Mouse (Mus musculus) heart, postnatal 4 days (tissue): ENCODE data around the gene AC170998.1. TPM values are rescaled to one million over a fixed set of nuclear protein-coding genes. Genes with fewer than 3 reads are reported as not detected.
A peak's percentile ranks its signal among the peaks of the same experiment; 100 is the strongest.

ENCODE experiments used
- DNase-seq: peaks from one replicate; pipeline ENCODE4 v3.0.0; 2021
- total RNA-seq, 2 experiments: library from RNA; stranded (reverse); gene quantifications; 2 replicates each; pipeline ENCODE4 v1.2.3; 2021

The AC170998.1 gene
- total RNA-seq = 1 to 10 TPM; 1.1 to 1.8 TPM

DNA sequence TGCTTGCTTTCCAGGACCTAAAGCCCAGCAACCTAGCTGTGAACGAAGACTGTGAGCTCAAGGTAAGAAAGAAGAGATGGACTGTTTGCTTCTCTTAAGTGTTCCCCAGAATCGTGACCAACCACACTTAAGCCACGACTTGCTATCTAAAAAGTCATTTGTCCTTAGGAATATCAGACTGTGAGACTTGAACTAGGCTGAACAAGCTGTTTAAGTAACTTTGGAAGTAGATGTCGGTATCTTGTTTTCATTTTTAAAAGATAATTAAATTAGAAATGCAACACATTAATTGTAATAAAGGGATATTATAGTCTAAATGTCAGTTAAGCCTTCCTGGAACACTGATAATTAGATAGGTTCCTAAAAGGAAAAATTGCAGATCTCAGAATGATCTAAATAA lies at the start of gene AC170998.1:
Gene AC170998.1 (plus strand): TSS at position 301 of the 400 bp plus-strand sequence.
- DNase-seq = no peak

DNA sequence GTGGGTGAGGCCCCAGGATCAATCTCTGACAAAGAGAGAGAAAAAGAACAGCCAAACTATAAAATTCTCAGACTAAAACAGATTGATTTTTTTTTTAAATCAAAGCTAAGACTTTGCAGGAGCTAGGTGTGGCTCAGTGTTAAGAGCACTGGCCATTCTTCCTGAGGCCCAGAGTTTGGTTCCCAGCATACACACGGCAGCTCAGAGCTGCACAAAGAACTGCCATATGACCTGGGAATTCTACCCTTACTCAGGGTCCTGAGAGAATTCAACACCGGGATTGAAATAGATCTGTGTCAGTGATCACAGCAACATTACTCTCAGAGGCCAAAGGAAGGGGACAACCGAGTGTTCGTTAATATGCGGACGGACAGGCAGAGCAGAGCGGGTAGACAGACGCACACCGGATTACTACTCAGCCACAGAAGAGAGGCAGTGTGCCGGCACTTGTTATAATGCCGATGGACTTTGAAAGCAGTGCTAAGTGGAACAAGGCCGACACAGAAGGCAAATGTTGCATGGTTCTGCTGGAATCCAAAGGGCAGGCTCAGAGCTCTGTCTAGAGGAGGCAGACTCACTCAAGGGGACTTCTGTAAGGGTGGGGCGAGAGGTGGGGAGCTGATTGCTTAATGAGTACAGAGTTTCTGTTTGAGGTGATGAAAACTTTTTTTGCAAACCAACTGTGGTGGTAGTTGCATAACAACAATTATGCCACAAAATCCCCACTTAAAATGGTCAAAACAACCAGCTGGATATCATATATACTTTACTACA lies 43.4 kb upstream of the AC170998.1 start:
- DNase-seq = no peak

DNA sequence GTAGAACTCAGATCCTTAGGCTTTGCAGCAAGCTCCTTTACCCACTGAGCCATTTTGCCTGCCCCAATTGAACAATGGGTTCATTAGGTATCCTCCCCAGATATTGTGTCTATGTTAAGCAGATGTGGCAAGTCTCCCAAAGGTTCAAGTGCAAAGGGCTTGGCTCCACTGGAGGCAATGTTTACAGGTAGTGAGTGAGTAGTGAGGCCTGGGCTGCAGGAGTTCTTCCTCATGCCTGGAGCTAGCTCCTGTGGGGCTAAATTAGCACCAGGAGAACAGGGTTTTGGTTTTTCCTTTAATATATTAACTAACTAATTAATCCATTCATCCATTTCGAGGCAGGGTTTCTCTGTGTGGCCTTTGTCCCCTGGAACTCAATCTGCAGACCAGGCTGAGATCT lies 42.3 kb upstream of the AC170998.1 start:
- no peak for DNase-seq

DNA sequence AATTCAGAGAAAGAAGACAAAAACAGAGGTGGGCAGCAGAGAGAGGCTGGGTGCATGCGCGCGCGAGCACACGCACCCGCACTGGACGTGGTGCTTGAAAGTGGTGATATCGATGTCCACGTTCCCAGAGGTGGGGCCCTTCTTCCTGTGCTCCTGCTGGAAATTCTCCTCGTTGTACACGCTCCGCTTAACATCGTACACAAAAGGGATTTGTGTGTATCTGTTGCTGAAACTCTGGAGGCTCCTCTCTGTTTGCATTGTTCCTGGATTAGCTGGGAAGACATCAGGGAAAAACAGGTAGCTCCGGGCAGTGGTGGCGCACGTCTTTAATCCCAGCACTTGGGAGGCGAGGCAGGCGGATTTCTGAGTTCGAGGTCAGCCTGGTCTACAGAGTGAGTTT lies 41.3 kb upstream of the AC170998.1 start:
- DNase-seq = no peak

DNA sequence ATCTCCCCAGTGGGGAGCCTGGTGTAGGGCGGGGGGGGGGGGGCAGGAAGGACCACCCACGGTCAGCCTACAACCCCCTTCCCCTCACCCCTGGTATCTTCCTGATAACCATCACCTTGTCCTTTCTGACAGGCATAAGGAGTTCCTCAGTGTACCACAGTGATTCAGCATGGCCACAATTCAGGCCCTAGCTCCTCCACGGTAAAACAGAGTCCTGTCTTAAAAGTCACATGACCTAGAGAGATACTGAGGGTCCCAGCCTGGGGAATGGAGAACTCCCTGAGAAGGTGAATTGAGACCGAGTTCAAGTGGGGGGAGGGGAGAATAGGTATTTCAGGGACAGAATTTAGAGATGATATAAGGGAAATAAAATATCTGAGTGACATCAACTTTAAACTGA lies 38.5 kb upstream of the AC170998.1 start:
- no peak for DNase-seq

DNA sequence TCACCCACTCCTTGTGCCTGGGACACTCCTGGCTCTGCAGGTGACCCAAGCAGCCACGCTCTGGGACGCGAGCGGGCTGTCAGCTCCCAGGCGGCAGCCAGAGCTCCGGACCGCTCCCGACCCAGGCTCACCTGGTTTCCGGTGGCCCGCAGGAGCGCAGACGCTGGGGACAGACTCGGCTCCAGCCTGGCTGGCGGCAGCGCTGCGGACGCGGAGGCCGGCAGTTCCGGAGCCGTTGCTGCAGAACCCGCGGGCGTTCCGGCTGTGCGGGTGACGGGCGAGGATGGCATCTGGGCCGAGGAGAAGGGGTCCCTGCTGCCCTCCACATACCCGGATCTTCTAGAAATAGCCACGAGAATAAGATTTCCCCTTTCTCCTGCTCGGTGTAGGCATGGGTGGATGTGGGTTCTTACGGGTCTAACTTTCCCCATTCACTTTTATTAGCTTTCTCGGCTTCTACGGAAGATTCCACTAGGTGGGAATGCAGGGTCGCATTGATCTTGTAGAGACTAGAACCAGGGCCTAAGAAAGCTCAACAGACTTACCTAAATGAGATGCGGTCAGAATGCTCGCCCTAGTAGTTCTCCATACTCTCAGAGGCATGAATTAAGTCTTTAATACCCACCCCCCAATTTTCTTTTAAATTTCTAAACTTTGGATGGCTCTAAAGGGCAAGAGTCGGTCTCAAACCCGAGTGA lies 36.1 kb upstream of the AC170998.1 start, which contains the start of gene Slc26a8:
Gene Slc26a8 (minus strand): TSS at position 648 of the 698 bp plus-strand sequence.
- DNase-seq = peak; percentile 36

DNA sequence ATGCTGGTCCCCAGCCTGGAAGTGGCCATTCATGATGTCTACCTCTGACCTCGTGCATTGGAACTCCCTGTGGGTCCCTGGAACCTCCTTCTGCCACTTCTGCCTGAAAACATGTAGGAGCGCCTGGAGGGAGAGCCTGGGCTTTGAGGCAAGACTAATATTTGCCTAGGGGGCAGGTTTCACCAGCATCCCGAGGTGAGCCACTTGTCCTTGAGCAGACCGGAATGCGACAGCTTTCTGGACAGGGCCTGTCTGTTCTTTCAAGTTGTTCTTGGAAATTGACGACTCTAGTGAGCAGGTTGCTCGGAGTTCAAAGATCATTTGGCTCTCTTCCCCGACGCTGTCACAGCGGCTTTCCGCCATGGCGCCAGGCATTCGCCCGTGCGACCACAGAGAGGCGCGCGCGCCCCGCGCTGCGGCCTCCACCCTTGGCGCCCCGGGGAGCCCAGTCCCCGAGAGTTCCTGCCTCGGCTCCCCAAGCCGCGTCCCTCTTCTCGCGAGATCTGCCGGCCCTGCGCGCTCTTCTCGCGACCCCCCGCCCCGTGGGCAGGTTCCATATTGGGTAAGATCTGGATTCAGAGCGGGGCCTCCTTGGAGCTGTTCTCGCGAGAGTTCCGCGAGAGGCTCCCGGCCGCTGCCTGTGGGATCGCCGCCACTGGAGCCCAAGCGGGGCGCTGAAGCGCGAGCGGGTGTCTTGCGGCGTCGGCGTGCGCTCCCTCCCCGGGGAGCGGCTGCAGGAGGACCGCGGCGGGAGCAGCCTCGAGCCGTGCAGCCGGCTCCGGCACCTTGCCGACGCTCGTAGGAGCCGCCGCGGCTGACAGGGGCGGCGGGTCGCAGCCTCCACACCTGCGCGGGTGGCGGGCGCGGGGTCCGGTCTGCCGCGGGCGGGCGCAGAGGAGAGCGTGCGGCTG lies 34.9 kb upstream of the AC170998.1 start, which contains the start of gene Mapk14:
Gene Mapk14 (plus strand): TSS at position 554 of the 911 bp plus-strand sequence.
- DNase-seq = peak; percentile 100

DNA sequence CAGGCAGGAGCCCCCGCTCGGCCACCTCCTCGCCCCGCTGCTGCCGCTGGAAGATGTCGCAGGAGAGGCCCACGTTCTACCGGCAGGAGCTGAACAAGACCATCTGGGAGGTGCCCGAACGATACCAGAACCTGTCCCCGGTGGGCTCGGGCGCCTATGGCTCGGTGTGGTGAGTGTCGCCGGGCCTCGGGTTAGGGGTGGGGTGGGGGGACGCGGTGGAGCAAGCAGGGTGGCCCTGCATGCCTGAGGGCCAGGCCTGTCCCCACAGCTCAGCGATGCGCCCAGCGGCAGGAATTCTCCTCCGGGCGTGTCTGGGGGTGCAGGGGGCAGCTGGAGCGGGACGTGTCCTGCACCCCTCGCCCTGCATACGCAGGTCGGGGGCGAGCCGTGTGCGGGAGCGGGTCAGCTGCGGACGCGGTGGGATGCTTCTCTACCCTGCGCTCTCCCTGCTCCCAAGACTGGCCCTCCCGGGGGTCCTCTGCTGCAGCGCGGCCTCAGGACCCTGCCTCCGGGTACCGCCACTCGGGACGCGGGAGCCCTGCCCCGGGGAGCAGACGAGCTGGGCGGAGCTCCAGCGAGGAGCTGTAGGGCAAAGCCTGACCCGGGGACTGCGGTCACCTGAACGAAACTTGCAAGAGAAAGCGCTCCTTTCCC lies 34.1 kb upstream of the AC170998.1 start:
- DNase-seq = peak; percentile 67

DNA sequence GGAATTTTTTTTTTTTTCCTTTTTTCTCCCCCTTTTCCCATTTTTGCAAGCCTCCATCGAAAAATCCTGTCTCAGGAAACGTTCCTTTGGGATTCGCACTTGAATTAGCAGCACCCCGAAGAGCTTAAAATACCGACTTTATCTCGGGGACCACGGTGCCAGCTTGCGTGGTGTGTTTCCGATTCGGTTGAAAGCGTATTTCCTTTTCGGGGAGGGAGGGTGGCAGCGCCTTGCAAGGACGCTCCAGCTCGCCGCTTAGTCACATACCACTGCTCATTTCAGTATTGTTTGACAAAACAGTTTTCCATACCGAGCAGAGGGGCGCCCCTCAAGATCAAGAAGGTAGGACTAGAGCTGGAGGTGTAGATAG lies 33.6 kb upstream of the AC170998.1 start:
- DNase-seq = peak; percentile 48

DNA sequence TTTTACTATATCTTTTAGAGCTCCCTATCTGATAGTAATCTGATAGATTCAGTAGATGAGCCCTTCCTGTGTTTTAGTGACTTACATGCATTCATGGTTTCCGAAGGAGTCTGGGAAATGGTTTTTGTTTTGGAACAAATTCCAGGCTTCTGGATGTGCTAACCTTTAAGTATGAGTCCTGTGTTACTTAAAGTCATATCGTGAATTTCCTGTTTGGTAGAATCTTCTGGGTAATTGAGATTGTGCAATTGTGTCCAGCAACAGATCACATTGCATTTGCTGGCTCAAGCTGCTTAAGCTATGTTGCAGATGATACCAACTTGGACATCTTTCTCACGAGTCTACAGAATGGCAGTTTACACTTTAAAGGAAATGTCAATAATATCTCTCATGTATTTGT lies 32.8 kb upstream of the AC170998.1 start:
- no peak for DNase-seq

DNA sequence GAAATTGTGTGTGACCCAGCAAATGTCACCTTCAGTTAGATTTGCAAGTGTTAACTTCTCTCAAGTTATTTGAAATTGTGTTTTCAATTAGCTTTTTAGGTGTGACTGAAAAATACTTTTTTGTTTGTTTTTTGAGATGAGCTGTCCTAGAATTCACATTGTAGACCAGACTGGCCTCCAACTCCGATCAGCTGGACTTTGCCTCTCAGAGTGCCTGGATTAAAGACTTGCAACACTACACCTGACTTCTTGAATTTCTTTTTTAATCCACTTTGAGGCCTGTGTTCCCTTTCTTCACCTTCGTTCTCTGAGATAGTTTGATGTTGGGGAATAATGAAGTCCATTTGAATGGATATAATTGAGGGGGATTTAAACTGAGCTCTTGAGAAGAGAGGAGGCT lies 31.8 kb upstream of the AC170998.1 start:
- DNase-seq = no peak

DNA sequence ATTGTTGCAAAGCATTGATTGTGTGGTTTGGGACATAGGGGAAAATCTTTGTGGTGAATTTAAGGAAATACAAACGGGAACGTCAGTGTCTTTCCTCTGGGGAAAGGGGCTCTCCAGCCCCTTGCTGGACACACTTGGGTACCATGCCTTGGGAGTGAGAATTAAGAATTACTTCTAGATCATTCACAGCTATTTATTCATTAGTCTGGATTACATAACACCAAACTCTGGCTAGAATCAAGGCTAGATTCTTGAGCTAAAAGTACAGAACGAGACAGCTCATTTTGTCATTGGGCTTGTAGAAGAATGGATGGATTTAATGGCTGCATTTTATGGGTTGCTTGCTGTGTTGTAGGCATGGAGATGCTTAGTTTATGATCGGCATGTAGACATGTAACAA lies 31.1 kb upstream of the AC170998.1 start:
- DNase-seq = no peak

DNA sequence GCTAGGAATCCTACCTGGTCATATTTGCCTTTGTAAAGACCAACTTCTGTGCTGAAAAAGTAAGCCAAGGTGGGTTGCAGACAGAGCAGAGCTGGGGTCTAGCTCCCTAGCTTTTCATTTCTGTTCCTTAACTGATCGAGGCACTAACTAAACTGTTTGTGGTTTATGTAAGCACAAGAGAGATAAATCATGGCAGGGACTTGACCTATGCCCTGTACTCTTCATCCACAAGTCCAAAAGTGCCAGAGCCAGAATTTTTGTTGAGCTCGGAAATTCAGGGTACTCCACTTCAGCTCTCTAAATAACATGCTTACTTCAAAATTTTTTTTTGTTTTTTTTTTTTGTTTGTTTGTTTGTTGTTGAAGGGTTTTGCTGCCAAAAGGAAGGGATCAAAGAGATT lies 29.2 kb upstream of the AC170998.1 start:
- DNase-seq = no peak

DNA sequence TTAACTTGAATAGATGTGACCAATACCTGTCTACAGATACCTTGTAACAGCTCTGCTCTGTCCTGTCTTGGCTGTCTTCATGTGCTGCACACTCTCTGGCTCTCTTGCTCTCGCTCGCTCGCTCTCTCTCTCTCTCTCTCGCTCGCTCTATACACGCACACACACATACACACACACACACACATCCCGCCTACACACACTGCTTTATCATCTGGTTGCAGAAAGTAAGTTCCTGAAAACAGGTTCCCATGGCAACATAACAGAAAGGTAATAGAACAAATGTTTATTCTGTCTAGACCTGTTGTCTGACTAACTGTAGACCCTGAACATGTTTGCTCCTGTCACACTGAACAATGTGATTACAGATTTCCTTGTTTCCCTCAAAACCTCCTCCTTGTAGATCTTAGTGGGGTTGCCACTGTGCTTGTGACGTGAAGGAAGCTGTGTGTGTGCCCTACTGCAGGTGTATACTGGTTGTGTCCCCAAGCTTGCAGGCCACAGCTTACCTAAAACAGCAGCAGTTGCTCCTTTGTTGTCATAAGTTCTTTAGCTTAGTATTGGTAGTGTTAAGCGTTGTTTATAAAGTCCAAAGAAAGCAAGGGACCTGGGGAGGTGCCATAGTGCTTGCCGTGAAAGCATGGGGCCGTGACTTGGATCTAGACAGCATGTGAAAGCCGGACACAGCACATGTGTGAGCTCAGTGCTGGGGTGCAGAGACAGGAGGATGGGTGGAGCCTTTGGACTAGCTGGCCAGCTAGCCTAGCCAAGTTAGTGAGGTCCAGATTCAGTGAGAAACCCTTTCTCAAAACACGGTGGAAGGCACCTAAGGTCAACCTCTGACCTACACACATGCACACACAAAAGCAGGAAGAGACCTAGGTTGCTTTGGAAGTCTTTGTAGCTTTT lies 28.3 kb upstream of the AC170998.1 start:
- DNase-seq = no peak

DNA sequence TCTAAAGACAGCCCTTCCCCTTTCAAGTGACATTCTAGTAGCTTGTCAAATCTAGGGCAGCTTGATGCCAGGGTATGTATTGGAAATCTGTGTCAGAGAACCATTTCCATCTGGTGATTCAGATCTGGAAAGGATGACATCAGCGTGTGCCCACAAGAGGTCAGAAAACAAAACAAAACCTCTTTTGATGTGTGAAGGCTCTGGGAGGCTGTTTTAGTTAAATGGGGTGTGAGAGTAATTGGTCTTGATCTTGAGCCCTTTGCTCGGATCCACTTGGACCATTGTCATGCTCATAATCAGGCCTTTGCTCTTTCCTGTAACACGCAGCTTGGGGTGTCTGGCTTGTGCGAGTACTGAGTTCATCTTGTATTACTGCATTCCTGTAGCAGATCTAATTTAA lies 27.6 kb upstream of the AC170998.1 start:
- no peak for DNase-seq

DNA sequence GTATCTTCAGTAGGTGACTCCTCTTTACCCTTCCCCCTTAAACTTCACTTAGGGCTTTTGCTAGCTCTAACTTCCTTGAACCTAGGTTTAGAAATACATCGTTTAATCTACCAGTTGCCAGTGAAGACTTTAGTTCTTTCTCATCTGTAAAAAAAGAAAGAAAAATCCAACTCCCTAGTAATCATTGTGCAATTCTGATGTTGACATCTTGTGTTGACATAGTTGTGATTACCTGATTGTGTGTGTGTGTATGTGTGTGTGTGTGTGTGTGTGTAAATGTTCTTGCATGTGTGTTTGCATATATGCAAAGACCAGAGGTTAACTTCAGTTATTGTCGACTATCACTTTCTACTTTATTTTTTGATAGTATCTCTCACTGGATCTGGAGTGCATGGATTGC lies 27.2 kb upstream of the AC170998.1 start:
- no peak for DNase-seq

DNA sequence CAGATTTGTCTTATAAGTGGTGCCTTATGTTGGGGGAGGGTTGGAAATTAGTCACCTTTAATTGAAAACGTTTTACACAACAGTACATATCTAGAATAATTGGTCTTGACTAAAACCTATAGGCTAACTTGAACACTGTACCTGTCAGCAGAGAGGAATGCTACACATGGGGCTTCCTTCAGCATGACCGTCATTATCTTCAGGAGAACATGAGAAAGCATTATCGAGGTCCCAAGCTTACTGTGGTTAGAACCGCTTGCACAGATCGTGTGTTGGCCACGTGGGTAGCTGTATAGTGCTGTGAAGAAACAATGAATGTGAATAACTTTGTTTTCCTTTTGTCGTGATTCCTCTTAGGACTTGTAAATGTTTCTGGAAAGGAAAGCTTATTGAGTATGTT lies 26.1 kb upstream of the AC170998.1 start:
- DNase-seq = no peak

DNA sequence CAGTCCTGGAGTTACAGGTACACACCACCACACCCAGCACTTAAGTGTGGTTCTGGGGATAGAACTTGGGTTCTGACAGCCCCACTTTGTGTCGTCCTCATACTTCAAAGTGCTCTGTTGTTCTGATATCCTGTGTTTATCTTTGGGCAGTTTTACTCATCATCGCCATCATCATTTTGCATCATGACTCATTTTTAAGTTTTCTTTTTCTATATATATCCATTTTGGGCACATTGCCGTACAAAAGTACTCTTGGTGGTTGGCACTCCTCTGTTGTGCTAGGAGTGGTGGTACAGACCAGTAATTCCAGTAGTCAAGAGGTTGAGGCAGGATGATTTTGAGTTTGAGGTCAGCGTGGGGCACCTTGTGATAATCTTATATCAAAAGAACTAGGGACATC lies 24.7 kb upstream of the AC170998.1 start:
- no peak for DNase-seq

DNA sequence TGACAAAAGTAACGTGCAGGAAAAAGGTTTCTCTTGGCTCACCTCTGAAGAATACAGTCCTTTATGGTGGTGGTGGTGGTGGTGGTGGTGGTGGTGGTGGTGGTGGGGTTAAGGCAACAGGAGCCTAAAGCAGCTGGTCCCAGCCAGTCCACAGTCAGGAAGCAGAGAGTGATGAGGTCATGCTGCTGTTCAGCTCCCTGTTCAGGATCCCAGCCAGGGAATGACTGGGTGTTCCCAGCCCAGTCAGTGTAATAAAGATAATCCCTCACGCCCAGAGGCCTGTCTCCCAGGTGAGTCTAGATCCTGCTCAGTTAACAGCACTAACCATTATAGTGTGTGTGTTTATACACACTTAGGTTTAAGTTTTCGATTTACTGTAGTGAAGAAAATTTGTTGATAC lies 24.1 kb upstream of the AC170998.1 start:
- peak; percentile 20 for DNase-seq

DNA sequence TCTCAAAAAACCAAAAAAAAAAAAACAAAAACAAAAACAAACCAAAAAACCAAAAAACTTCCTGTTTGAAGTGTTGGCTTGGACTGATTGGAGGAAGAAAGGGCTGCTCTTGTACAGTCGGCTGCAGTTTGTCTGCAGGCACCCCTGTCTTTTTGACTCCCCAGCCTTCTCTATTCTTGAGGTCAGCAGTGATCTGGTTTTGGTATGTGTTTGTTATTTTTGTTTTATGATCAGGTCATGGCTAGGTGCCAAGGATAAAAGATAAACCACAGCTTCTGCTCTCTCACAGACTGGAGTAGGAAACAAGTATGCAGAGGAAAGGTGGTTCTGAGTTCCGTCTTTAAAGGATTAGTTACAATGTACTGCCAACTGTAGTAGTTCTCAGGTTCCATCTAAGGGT lies 23.2 kb upstream of the AC170998.1 start:
- no peak for DNase-seq

DNA sequence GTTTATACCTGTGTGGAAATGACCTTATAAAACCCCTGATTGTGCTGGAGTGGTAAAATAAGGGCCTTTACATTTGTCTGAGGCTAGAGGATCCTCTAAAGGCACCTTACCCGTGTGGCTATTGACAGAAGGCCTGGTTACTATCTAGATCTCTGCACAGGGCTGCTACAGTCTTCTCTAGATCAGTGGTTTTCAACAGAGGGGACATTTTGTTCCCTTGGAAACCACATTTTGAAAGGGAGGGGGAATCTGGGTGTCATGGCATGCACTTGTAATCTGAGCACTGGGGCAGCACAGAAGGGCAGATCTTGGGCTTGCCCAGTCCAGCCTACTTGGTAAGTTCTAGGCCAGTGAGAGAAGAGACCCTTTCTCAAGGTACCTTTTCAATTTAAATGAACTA lies 19.2 kb upstream of the AC170998.1 start:
- no peak for DNase-seq
